In the genomic region with DNA sequence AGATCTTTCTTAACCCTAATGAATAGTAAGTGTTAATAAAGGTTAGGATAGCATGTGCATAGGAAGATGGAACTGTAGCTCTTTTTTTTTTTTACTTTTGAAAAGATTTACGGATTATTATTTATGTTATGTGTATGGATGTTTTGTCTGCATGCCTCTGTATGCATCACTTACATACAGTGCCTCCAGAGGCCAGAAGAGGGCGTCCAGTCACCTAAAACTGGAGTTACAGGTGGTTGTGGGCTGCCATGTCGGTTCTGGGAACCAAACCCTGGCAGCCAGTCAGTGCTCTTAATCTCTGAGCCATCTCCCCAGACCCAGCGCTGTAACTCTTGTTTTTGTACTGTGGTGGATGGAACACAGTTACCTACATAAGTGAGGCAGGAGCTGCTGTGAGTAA, we compare ENCODE assay signal across 29 mouse cellular contexts. TPM values are rescaled to one million over a fixed set of nuclear protein-coding genes. Genes with fewer than 3 reads are reported as not detected.
DNase-seq lines count a peak whose midpoint lies in the region; TF ChIP-seq lines count a peak whose summit lies in the region.
"Had no signal": no experiment of that assay in that cellular context is flagged by ENCODE, and none has a peak within 500 bp of the region (broad histone marks: within the 10 kb centered on the region; RNA-seq: fewer than 3 reads in every experiment).

No protein-coding gene starts in this region.

- no peaks in the 10 kb centered on the region; the same call in 1 of the 2 replicates for H3K4me1 ChIP-seq in heart, adult 2 months (ENCODE audit: control insufficient read depth, insufficient read depth, low read length)
- peaks cover 23% of the 10 kb centered on the region for H3K4me1 ChIP-seq in E14TG2a.4 (replicated peaks; ENCODE audit: low read depth, low read length)

- no peak for DNase-seq in heart, adult 2 months
- no peak for DNase-seq in heart, postnatal 10 days
- DNase-seq in left cerebral cortex, adult 2 months (ENCODE audit: extremely low spot score in 1 of 2, low spot score in 2 of 2) = no peak
- DNase-seq in left cerebral cortex, adult 18-20 months (ENCODE audit: low spot score in 2 of 2) = no peak
- DNase-seq in R1 (ENCODE audit: low read depth, low spot score) = peak; percentile 52
- no peak for DNase-seq in ovary, postnatal 10 days (ENCODE audit: low spot score)
- DNase-seq in cerebellum, postnatal 25 days = no peak
- DNase-seq: adrenal gland, postnatal 25 days; cerebellum, adult 11 months; cerebellum, postnatal 10 days; gastrocnemius, postnatal 36 days; heart, postnatal 4 days; kidney, adult 18-20 months; kidney, postnatal 14 days; layer of hippocampus, postnatal 36 days; left cerebral cortex, postnatal 4 days; lung, adult 18-20 months; midbrain, embryonic 14.5 days; right cerebral cortex, adult 18-20 months; right cerebral cortex, postnatal 4 days; thymus, adult 18-20 months; thymus, postnatal 36 days had no signal

- H3K27me3 ChIP-seq in heart, adult 2 months (ENCODE audit: control insufficient read depth, insufficient read depth, low read length) = no peaks in the 10 kb centered on the region
- peaks cover 19% of the 10 kb centered on the region for H3K27me3 ChIP-seq in E14TG2a.4 (ENCODE audit: insufficient read depth, low read length)
- H3K27me3 ChIP-seq: embryonic facial prominence, embryonic 12.5 days; limb, embryonic 15.5 days had no signal

- no peaks in the 10 kb centered on the region for H3K9me3 ChIP-seq in E14TG2a.4 (ENCODE audit: low read length)
- H3K9me3 ChIP-seq: embryonic facial prominence, embryonic 12.5 days; heart, embryonic 15.5 days; limb, embryonic 15.5 days; neural tube, embryonic 13.5 days had no signal

- no peaks in the 10 kb centered on the region for H3K79me2 ChIP-seq in heart, adult 2 months (replicated peaks; ENCODE audit: control insufficient read depth, insufficient read depth, low read length)

- intact Hi-C loops in heart, adult 2 months (cut with DNase I) = no loop called here
- intact Hi-C loops in heart, postnatal 10 days (cut with DNase I) = no loop called here
- intact Hi-C loops in left cerebral cortex, adult 2 months (cut with DNase I) = no loop called here

- WGBS in heart, adult 2 months = 65% methylated on average over 4 of the region's 4 CpGs

- no peaks in the 10 kb centered on the region for H3K36me3 ChIP-seq in heart, adult 2 months (ENCODE audit: control insufficient read depth, insufficient read depth, low read length)
- no peaks in the 10 kb centered on the region for H3K36me3 ChIP-seq in E14TG2a.4 (ENCODE audit: insufficient read depth, low read length)
- H3K36me3 ChIP-seq: heart, embryonic 15.5 days had no signal

- H3K4me3 ChIP-seq in heart, adult 2 months = no peak overlapping the region
- no peak overlapping the region for H3K4me3 ChIP-seq in left cerebral cortex, adult 2 months
- no peak overlapping the region for H3K4me3 ChIP-seq in E14TG2a.4 (replicated peaks; ENCODE audit: low read length)
- H3K4me3 ChIP-seq: embryonic facial prominence, embryonic 12.5 days; heart, embryonic 15.5 days; limb, embryonic 15.5 days; myocyte; neural tube, embryonic 13.5 days had no signal

- TF ChIP-seq CTCF in heart, adult 2 months (IDR thresholded peaks at IDR 0.05) = 0 out of 2 replicates have a peak, but pooled peaks have one; percentile 12
- peak; percentile 37 for TF ChIP-seq CTCF in left cerebral cortex, adult 2 months (IDR thresholded peaks at IDR 0.05)
- peak; percentile 46 for TF ChIP-seq CTCF in E14TG2a.4 (conservative IDR thresholded peaks at IDR 0.05; ENCODE audit: low read length)

- no peak for TF ChIP-seq EP300 in heart, adult 2 months (IDR thresholded peaks at IDR 0.05; ENCODE audit: insufficient read depth, low read depth, low read length)

- TF ChIP-seq POLR2A in heart, adult 2 months (IDR thresholded peaks at IDR 0.05; ENCODE audit: insufficient read depth, low read depth, low read length) = no peak

- H3K27ac ChIP-seq in heart, adult 2 months = no peak overlapping the region
- H3K27ac ChIP-seq in left cerebral cortex, adult 2 months = no peak overlapping the region
- H3K27ac ChIP-seq: embryonic facial prominence, embryonic 12.5 days; heart, embryonic 15.5 days had no signal

- no peak overlapping the region for H3K9ac ChIP-seq in heart, adult 2 months (ENCODE audit: low read depth, low read length)
- H3K9ac ChIP-seq: embryonic facial prominence, embryonic 12.5 days; heart, embryonic 15.5 days; limb, embryonic 15.5 days; neural tube, embryonic 13.5 days had no signal

RNA-seq across cellular contexts. Expression of a gene that starts 27.8 kb away (rescaled TPM):
- total RNA-seq in heart, adult 2 months (2021) = 10 to 100 TPM; 26.7 to 29.5 TPM
- 117 and 128 TPM in 2 replicates for polyA plus RNA-seq in heart, adult 2 months (2012; rRNA removed)
- 10 to 100 TPM; 37.4 to 39.3 TPM for total RNA-seq in heart, postnatal 10 days (2021)
- 10 to 100 TPM; 89.7 to 90.1 TPM for total RNA-seq in left cerebral cortex, adult 2 months (2021)
- 10 to 100 TPM; 66.4 to 78.3 TPM for total RNA-seq in left cerebral cortex, adult 18-20 months (2021)

RNA-seq across cellular contexts. Expression of a gene that starts 28.8 kb away (rescaled TPM):
- total RNA-seq in heart, adult 2 months (2021) = 1 to 10 TPM; 4.0 to 5.5 TPM
- 20.4 and 23.1 TPM in 2 replicates for polyA plus RNA-seq in heart, adult 2 months (2012; rRNA removed)
- total RNA-seq in heart, postnatal 10 days (2021) = 10 to 100 TPM; 10.0 to 12.5 TPM
- 1,000 to 10,000 TPM; 1,259 to 1,310 TPM for total RNA-seq in left cerebral cortex, adult 2 months (2021)
- 1,000 to 10,000 TPM; 1,236 to 1,244 TPM for total RNA-seq in left cerebral cortex, adult 18-20 months (2021)
- polyA plus RNA-seq: CD4-positive, CD25-positive, alpha-beta regulatory T cell, adult 4 months had no signal

RNA-seq across cellular contexts. Expression of a gene that starts 36.4 kb away (rescaled TPM):
- total RNA-seq in heart, adult 2 months (2021) = 100 to 1,000 TPM; 205 to 233 TPM
- polyA plus RNA-seq in heart, adult 2 months (2012; rRNA removed) = 173 and 223 TPM in 2 replicates
- 100 to 1,000 TPM; 163 to 182 TPM for total RNA-seq in heart, postnatal 10 days (2021)
- 100 to 1,000 TPM; 186 to 193 TPM for total RNA-seq in left cerebral cortex, adult 2 months (2021)
- total RNA-seq in left cerebral cortex, adult 18-20 months (2021) = 100 to 1,000 TPM; 205 to 210 TPM

RNA-seq across cellular contexts. Expression of a gene that starts 37.1 kb away (rescaled TPM):
- total RNA-seq in heart, adult 2 months (2021) = 10 to 100 TPM; 69.8 to 79.9 TPM
- polyA plus RNA-seq in heart, adult 2 months (2012; rRNA removed) = 34.5 and 44.0 TPM in 2 replicates
- 10 to 100 TPM; 73.7 to 74.8 TPM for total RNA-seq in heart, postnatal 10 days (2021)
- total RNA-seq in left cerebral cortex, adult 2 months (2021) = 10 to 100 TPM; 83.2 to 86.4 TPM
- 10 to 100 TPM; 84.2 to 88.5 TPM for total RNA-seq in left cerebral cortex, adult 18-20 months (2021)

RNA-seq across cellular contexts. Expression of a gene that starts 57.4 kb away (rescaled TPM):
- 10 to 100 TPM; 39.6 to 44.8 TPM for total RNA-seq in heart, adult 2 months (2021)
- 129 and 132 TPM in 2 replicates for polyA plus RNA-seq in heart, adult 2 months (2012; rRNA removed)
- 10 to 100 TPM; 52.7 to 57.4 TPM for total RNA-seq in heart, postnatal 10 days (2021)
- 100 to 1,000 TPM; 341 to 349 TPM for total RNA-seq in left cerebral cortex, adult 2 months (2021)
- 100 to 1,000 TPM; 283 to 350 TPM for total RNA-seq in left cerebral cortex, adult 18-20 months (2021)

Comparison
In these comparisons a context has a peak if more than half of its experiments do, and no peak if none do; other contexts are left out.
1. RNA of a gene that starts 28.8 kb away (total RNA-seq): 1,259 to 1,310 TPM in left cerebral cortex, adult 2 months and 1,236 to 1,244 TPM in left cerebral cortex, adult 18-20 months; 10.0 to 12.5 TPM in heart, postnatal 10 days and 4.0 to 5.5 TPM in heart, adult 2 months; every median in the first group is over 10 times any median in the second.
2. Peak in every context shown above with its lines, with median percentiles within 50 percentile points of each other: CTCF ChIP-seq.